Mouse (Mus musculus) heart, embryonic 10.5 days (tissue): ENCODE measurements around the gene Gm21836. TPM values are rescaled to one million over a fixed set of nuclear protein-coding genes. Genes with fewer than 3 reads are reported as not detected.
"Not testable (repeated sequence)": the region's sequence is repeated elsewhere in the genome, so short reads cannot be mapped to it uniquely, and the experiment has no call there.

ENCODE experiments used
- DNase-seq: peaks from one replicate; pipeline ENCODE4 v3.0.0-alpha.2; 2017; ENCODE audit warnings: low spot score
- H3K27ac ChIP-seq: fragments of 300-500 bp; sonication (generic); 2 replicates; pipeline ENCODE4 v1.5.1; 2016; ENCODE audit warnings: mild to moderate bottlenecking
- H3K27me3 ChIP-seq: fragments of 300-500 bp; sonication (generic); 2 replicates; pipeline ENCODE4 v1.6.1; 2016; ENCODE audit warnings: mild to moderate bottlenecking; ENCODE audit not compliant: poor library complexity, insufficient read depth, severe bottlenecking
- H3K36me3 ChIP-seq: fragments of 300-500 bp; sonication (generic); 2 replicates; pipeline ENCODE4 v1.6.1; 2016; ENCODE audit warnings: mild to moderate bottlenecking, moderate library complexity
- H3K4me1 ChIP-seq: fragments of 300-500 bp; sonication (generic); 2 replicates; pipeline ENCODE4 v1.6.1; 2016; ENCODE audit warnings: mild to moderate bottlenecking
- H3K4me3 ChIP-seq: fragments of 300-500 bp; sonication (generic); 2 replicates; pipeline ENCODE4 v1.5.1; 2016; ENCODE audit warnings: mild to moderate bottlenecking, moderate library complexity
- H3K9me3 ChIP-seq: fragments of 300-500 bp; sonication (generic); 2 replicates; pipeline ENCODE4 v1.6.1; 2016; ENCODE audit warnings: mild to moderate bottlenecking, moderate library complexity
- WGBS: fragments of 180-500 bp; shearing (Covaris S2); methylation state at CpG from one replicate; pipeline ENCODE4 v1.1.7; 2016; 5-methylcytosine and 5-hydroxymethylcytosine counted together
- polyA plus RNA-seq: library from polyadenylated mRNA; unstranded; fragments of >200 nt; fragmentation: Nextera tagmentation; extraction: Ambion mirVana; gene quantifications from 2 replicates; pipeline ENCODE4 v1.2.1, GENCODE M21; 2016

The Gm21836 gene
- not detected in 2 replicates for polyA plus RNA-seq

DNA sequence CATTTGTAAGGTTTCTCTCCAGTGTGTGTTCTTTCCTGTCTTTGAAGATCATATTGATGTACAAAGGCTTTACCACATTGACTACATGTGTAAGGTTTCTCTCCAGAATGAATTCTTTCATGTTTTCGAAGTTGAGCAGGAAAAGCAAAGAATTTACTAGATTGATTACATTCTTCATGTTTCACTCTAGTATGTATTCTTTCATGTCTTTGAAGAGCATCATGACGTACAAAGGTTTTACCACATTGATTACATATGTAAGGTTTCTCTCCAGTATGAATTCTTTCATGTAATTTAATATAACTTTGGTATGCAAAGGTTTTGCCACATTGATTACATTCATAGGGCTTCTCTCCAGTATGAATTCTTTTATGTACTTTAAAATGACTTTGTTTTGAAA is at the start of gene Gm21836:
Gm21836 (minus strand) TSS at position 101 of the 400 bp plus-strand sequence.
- not testable (repeated sequence) for H3K4me1 ChIP-seq, H3K36me3 ChIP-seq, H3K27ac ChIP-seq, H3K4me3 ChIP-seq, DNase-seq, H3K27me3 ChIP-seq
- 75% methylated on average over 2 of the region's 2 CpGs for WGBS
- peaks cover 12% of the 10 kb centered on the region; the same call in 1 of the 2 replicates for H3K9me3 ChIP-seq

GRCm38 (mm10) chr9:124480361-124480980 is 13.1 kb downstream of the Gm21836 start:
- DNase-seq, H3K4me1 ChIP-seq, H3K27me3 ChIP-seq, H3K9me3 ChIP-seq, H3K27ac ChIP-seq, H3K4me3 ChIP-seq: not testable (repeated sequence)
- peaks cover 13% of the 10 kb centered on the region for H3K36me3 ChIP-seq
- 62% methylated on average over 12 of the region's 15 CpGs for WGBS

DNA sequence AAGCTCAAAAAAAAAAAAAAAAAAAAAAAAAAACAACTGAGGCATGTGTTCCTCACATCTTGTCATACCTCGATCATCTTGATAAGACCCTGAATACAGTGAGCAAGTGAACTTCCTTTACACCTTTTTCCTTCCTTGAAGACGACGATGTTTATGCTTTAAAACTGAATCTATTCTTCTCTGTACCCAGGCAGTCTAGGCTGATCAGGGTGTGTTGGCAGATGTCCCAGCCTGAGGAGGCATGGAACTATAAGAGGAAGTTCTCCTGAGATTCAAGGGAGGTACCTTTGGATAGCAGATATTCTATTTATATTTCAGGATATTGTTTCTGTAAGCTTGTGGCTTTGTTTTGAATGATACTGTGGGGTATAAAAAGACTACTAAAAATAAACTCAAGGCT is 15.5 kb downstream of the Gm21836 start:
- Histone ChIP-seq H3K4me3 (no peak overlapping the region), H3K27ac (no peak overlapping the region), H3K4me1 (no peaks in the 10 kb centered on the region), H3K36me3 (peaks cover 16% of the 10 kb centered on the region), H3K27me3 (no peaks in the 10 kb centered on the region), H3K9me3 (peaks cover 2% of the 10 kb centered on the region; the same call in 1 of the 2 replicates)
- WGBS, result 67% methylated on average over 3 of the region's 3 CpGs
- no peak for DNase-seq

GRCm38 (mm10) chr9:124476096-124476902 is 17.3 kb downstream of the Gm21836 start, which contains the start of gene Ppp2r3d:
Ppp2r3d (minus strand) TSS chr9:124476898.
- 95% methylated on average over 22 of the region's 22 CpGs for WGBS
- no peak within 1 kb of the TSS for H3K27ac ChIP-seq
- H3K4me1 ChIP-seq, result no peaks in the 10 kb centered on the region
- H3K4me3 ChIP-seq, result no peak within 1 kb of the TSS
- peaks cover 2% of the 10 kb centered on the region; the same call in 1 of the 2 replicates for H3K9me3 ChIP-seq
- H3K27me3 ChIP-seq, result no peaks in the 10 kb centered on the region
- DNase-seq, result no peak
- H3K36me3 ChIP-seq, result peaks cover 16% of the 10 kb centered on the region

- no peak overlapping the region for H3K4me3 ChIP-seq
- no peaks in the 10 kb centered on the region for H3K27me3 ChIP-seq
- H3K36me3 ChIP-seq, result peaks cover 16% of the 10 kb centered on the region
- no peak for DNase-seq
- 86% methylated on average over 15 of the region's 15 CpGs for WGBS
- no peak overlapping the region for H3K27ac ChIP-seq
- H3K9me3 ChIP-seq, result peaks cover 2% of the 10 kb centered on the region; the same call in 1 of the 2 replicates
- H3K4me1 ChIP-seq, result no peaks in the 10 kb centered on the region
These were observed 17.9 kb downstream of the Gm21836 start for GRCm38 (mm10) chr9:124475689-124476088.

DNA sequence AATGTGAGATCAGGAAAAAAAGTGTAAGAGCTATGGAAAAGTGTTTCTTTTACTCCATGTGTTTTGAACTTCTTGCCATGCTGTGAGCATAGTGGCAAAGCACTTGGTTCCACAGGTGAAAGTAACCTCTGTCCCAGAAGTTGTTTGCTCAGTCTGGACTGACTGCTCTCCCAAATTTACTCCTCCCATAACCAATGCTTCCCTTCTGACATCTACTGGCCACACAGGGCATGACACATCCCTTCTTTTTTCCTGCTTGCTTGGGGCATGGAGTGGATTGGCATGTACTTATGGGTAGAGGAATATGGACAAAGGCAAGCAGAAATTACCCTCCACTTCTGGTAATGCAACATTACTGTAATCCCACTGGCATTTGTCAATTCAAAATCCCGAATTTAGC is 37.0 kb downstream of the Gm21836 start:
- Histone ChIP-seq H3K9me3 (no peaks in the 10 kb centered on the region), H3K4me3 (no peak overlapping the region)
- WGBS, result 9% methylated on average over 1 of the region's 1 CpGs

More for the DNA sequence above, 37.0 kb downstream of the Gm21836 start:
- Histone ChIP-seq H3K27ac (no peak overlapping the region), H3K27me3 (no peaks in the 10 kb centered on the region), H3K4me1 (no peaks in the 10 kb centered on the region), H3K36me3 (no peaks in the 10 kb centered on the region)
- DNase-seq, result peak; percentile 75

Other genes starting within 250 kb of the Gm21836 start
- 6.8 and 8.7 TPM in 2 replicates for gene 2010315B03Rik, start 181.1 kb downstream of the Gm21836 start, polyA plus RNA-seq
- gene Ppp2r3d, start 16.9 kb downstream of the Gm21836 start, polyA plus RNA-seq, result 125 TPM in 2 replicates